ENCODE assay signal across 8 mouse cellular contexts in the genomic region with DNA sequence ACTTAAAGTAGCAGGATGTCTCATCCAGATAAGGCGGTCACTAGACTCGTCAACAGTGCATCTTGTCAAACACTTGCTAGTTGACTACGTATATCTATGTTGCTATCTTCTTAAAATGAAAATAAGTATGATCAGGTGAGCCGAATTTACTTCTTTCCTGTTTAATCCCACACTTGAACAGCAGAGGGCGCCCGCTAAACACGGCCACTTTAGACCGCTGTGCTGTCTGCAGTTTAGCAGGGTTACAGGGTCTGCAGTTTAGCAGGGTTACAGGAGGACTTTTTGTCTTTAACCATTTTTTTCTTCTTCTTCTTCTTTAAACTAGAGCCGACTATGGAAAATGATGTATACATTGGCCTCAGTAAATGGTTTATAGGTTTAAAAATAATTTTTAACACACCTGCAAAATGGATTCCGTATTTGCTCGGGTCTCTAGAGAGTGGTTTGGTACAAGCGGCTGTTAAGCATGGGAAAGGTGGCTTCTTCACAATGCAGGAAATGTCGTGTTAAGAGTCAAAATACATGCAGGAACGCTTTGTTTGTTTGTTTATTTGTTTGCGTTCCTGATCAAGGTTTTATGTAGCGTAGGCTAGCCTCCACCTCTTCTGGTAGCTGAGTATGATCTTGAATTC.
DNase-seq lines count a peak whose midpoint lies in the region; ATAC-seq lines count a peak whose summit lies in the region.

No protein-coding gene starts in this region.

- 49% methylated on average over 16 of the region's 16 CpGs for WGBS in forebrain, embryonic 16.5 days
- WGBS in liver, embryonic 11.5 days: 45% methylated on average over 16 of the region's 16 CpGs

- peak; percentile 38 for DNase-seq in urinary bladder, postnatal 25 days (ENCODE audit: low spot score)
- DNase-seq in urinary bladder, adult 2 months (ENCODE audit: low spot score): no peak
- DNase-seq in cerebellum, adult 18-20 months: peak; percentile 53 to 71
- peak; percentile 41 for DNase-seq in kidney, postnatal 14 days
- DNase-seq in liver, embryonic 11.5 days (ENCODE audit: low spot score): peak; percentile 31
- DNase-seq in ovary, postnatal 14 days (ENCODE audit: low spot score): peak; percentile 25
- no peak for DNase-seq in T-cell, adult 2 months (ENCODE audit: low spot score)

- no peaks in the 10 kb centered on the region for H3K4me1 ChIP-seq in forebrain, embryonic 16.5 days (replicated peaks; ENCODE audit: control insufficient read depth, insufficient read depth, low read length)
- no peaks in the 10 kb centered on the region for H3K4me1 ChIP-seq in liver, embryonic 11.5 days (replicated peaks; ENCODE audit: control insufficient read depth, insufficient read depth, low read length)

- H3K4me2 ChIP-seq in forebrain, embryonic 16.5 days (ENCODE audit: low read length): no peak overlapping the region
- no peak overlapping the region for H3K4me2 ChIP-seq in liver, embryonic 11.5 days

- H3K27ac ChIP-seq in forebrain, embryonic 16.5 days (ENCODE audit: low read length): no peak overlapping the region
- no peak overlapping the region for H3K27ac ChIP-seq in liver, embryonic 11.5 days (ENCODE audit: low read depth, low read length)

- H3K9me3 ChIP-seq in forebrain, embryonic 16.5 days (ENCODE audit: control insufficient read depth, low read length): no peaks in the 10 kb centered on the region
- H3K9me3 ChIP-seq in liver, embryonic 11.5 days (ENCODE audit: control insufficient read depth, low read length): no peaks in the 10 kb centered on the region

- peak; percentile 83 for ATAC-seq in forebrain, embryonic 16.5 days
- ATAC-seq in liver, embryonic 11.5 days (replicated peaks; ENCODE audit: low FRiP score): peak; percentile 45; the same call in 1 of the 2 replicates

- H3K9ac ChIP-seq in forebrain, embryonic 16.5 days (replicated peaks; ENCODE audit: low read depth, low read length): no peak overlapping the region
- H3K9ac ChIP-seq in liver, embryonic 11.5 days (ENCODE audit: low read depth, low read length): no peak overlapping the region

- no peak overlapping the region for H3K4me3 ChIP-seq in forebrain, embryonic 16.5 days (replicated peaks; ENCODE audit: low read length)
- H3K4me3 ChIP-seq in liver, embryonic 11.5 days (ENCODE audit: low read depth, low read length): no peak overlapping the region

- H3K36me3 ChIP-seq in forebrain, embryonic 16.5 days (ENCODE audit: control insufficient read depth, insufficient read depth): no peaks in the 10 kb centered on the region
- H3K36me3 ChIP-seq in liver, embryonic 11.5 days (ENCODE audit: control insufficient read depth, insufficient read depth, low read length): no peaks in the 10 kb centered on the region

- no peaks in the 10 kb centered on the region for H3K27me3 ChIP-seq in forebrain, embryonic 16.5 days (replicated peaks; ENCODE audit: control insufficient read depth, insufficient read depth, low read length)
- H3K27me3 ChIP-seq in liver, embryonic 11.5 days (replicated peaks; ENCODE audit: control insufficient read depth, insufficient read depth, low read length): no peaks in the 10 kb centered on the region

Comparison
In these comparisons a context has a peak if more than half of its experiments do, and no peak if none do; other contexts are left out.
1. DNase-seq: peak in urinary bladder, postnatal 25 days (single experiment), cerebellum, adult 18-20 months (2 of 2), kidney, postnatal 14 days (single experiment), liver, embryonic 11.5 days (single experiment) and ovary, postnatal 14 days (single experiment); none in urinary bladder, adult 2 months (single experiment) and T-cell, adult 2 months (single experiment).